Mouse (Mus musculus) myocyte (in vitro differentiated cells): Measurements from ENCODE around the gene Mdm2.

Experiments
- MAX ChIP-seq: IDR thresholded peaks from one replicate; pipeline ENCODE4 v1.6.1; 2011; ENCODE audit warnings: low read depth, mild to moderate bottlenecking, control low read depth
- MYOG ChIP-seq, 3 experiments: IDR thresholded peaks; one replicate each; pipeline ENCODE4 v1.6.1; 2011; ENCODE audit warnings: control low read depth in 2 of 3, low read depth in 2 of 3, mild to moderate bottlenecking in 2 of 3; ENCODE audit not compliant: insufficient read length in 2 of 3, control insufficient read depth in 1 of 3, insufficient read depth in 1 of 3
- POLR2A ChIP-seq: IDR thresholded peaks from one replicate; pipeline ENCODE4 v1.6.1; 2011; ENCODE audit warnings: low read depth, mild to moderate bottlenecking, control low read depth, moderate library complexity; ENCODE audit not compliant: insufficient read length
- POLR2AphosphoS2 ChIP-seq: IDR thresholded peaks from one replicate; pipeline ENCODE4 v1.6.1; 2011; ENCODE audit warnings: low read depth, control low read depth; ENCODE audit not compliant: insufficient read length
- TCF12 ChIP-seq: IDR thresholded peaks from one replicate; pipeline ENCODE4 v1.6.1; 2011; ENCODE audit warnings: mild to moderate bottlenecking, control low read depth; ENCODE audit not compliant: poor library complexity, insufficient read depth, severe bottlenecking
- USF1 ChIP-seq: IDR thresholded peaks from one replicate; pipeline ENCODE4 v1.6.1; 2011; ENCODE audit warnings: low read depth, mild to moderate bottlenecking, control low read depth, moderate library complexity

DNA sequence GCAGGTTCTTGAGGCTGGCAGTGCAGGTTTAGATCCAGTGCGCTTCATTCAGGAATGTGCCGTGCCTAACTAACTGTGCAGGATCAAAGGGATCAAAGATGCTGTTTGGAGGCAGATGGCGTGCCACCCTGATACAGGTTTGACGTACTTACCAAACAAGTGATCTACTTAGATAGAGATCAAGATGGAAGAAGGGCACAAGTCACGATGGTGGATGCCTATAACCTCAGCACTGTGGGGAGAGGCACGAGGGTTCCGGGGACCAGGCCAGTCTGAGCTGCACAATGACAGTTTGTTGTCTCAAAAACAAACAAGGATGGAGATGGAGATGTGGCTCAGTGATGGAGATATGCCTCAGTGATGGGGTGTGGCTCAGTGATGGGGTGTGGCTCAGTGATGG lies 59.8 kb downstream of the Mdm2 start:
- TF ChIP-seq POLR2A (no peak), MAX (no peak), TCF12 (no peak), MYOG (IDR thresholded peaks at IDR 0.05; ENCODE audit: control insufficient read depth in 1 of 3, insufficient read depth in 1 of 3, insufficient read length in 2 of 3, low read depth in 2 of 3) (no peak), USF1 (no peak), POLR2AphosphoS2 (no peak)
